Mouse (Mus musculus) retina, postnatal 7 days (tissue): ENCODE data around the gene Mdfi.

Experiments
- DNase-seq: peaks from one replicate; pipeline ENCODE4 v3.0.0-alpha.2; 2012; ENCODE audit warnings: low read depth, low spot score

Mdfi gene

DNA sequence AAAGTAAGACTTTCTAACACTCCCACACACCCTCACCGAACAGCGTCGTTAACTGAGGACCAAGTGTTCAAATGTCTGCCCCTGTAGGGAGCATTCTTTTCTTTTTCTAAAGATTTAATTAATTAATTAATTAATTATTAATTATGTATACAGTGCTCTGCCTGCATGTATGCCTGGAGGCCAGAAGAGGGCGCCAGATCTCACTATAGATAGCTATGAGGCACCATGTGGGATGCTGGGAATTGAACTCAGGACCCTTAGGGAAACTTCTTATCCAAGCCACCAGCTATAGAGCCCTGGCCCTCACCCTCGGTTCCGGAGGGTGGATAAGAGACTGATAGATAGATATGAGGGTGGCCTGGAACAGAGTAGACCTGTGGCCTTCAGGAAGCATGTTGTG is 13.5 kb upstream of the Mdfi start:
- no peak for DNase-seq

DNA sequence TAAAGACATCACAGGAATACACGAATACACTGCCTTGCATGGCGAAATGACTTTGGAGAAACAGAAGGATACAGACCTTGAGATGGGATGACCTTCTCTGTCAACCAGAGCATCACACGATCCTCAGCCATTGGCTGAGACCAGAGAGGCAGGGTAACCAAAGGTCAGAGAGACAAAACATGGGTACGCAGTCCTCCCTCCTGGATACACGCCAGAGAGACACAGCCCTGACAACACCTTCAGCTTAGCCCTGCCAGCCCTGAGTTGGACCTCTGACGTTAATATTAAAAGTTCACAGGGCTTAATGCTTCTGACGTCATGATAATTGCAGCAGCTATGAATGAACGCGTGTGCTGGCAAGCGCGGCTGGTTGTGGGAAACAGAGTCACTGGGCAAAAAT is 11.1 kb upstream of the Mdfi start:
- DNase-seq = no peak

DNA sequence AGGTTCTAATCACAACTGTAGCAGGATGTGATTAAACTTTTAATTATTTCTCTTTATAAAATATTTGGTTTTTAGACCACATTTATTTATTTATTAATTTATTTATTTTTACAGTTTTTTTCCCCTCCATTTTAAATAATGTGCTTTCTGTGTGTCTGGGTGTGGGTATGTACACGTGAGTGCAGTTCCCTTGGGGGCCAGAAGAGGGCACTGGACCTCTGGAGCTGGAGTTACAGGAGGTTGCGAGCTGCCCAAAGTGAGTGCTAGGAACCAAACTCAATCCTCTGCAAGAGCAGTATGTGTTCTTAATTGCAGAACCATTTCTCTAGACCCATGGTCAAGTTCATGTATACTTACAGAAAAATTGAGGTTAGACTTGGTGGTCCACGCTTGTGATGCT is 9.0 kb upstream of the Mdfi start:
- DNase-seq = no peak

DNA sequence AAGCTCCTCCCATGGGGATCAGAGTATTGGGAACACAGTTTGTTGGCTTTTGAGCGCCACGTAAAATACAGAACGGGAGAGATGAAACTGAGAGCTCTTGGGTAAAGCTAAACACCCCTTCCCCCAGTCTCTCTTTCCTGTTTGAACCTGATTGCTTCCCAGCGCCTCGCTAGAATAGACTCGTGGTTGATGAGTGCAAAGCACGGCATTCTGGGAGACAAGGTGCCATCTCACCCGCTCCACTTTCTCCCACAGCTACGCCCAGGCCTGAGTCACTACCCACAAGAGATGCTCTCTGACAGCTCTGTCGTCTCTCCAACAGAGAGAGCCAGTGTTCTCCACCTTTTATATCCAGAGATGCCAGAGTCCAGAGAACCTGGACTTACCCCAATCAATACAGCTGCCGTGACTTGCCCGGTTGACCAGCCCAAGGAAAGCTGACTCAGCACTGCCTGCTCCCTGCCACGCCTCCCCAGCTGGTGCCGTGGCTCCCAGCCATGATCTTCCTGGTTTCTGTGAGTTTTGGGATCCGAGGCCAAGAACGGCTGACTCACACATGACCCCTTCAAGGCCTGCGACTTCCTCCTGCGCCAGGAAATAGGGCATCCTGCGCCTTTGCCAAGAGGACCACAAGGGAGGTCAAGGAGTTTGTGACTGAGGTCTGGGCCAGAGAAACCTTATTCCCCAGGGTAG is 7.6 kb upstream of the Mdfi start:
- DNase-seq = no peak

DNA sequence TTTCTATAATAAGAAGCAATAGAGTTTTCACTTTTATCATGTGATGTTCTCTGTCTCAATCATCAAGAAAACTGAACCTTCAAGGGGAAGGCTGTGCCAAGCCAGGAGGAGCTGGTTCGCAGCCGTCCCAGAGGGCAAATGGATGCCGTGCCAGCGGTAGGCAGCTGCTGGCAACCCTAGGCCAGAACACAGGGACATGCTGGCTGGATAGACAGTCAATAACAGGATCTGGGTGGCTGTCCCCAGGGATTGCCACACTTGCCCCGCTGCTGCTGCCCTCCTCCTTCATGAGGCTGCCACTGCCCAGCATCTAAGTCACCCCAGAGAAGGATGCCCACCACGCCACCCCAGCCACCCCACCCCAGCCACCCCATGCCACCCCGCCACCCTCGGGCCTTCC is 7.0 kb upstream of the Mdfi start:
- no peak for DNase-seq

DNA sequence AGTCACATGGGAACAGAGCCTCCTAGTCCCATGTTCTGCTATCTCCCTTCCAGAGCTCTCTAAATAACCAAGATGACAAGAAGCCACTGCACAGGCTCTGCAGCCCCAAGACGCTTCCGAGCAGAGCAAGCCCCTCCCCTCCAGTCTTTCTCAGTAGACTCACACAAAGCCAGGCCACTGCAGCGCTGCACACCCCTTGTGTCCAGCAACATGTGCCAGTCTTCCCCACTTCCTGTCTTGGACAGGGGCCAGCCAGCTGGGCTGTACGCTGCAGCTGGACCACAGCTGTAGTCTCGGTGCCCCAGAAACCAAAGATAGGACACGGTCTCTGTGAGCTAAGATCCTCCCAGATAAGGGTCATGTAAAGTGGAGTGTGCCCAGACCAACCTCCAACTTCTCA is 3.3 kb upstream of the Mdfi start:
- DNase-seq = no peak

DNA sequence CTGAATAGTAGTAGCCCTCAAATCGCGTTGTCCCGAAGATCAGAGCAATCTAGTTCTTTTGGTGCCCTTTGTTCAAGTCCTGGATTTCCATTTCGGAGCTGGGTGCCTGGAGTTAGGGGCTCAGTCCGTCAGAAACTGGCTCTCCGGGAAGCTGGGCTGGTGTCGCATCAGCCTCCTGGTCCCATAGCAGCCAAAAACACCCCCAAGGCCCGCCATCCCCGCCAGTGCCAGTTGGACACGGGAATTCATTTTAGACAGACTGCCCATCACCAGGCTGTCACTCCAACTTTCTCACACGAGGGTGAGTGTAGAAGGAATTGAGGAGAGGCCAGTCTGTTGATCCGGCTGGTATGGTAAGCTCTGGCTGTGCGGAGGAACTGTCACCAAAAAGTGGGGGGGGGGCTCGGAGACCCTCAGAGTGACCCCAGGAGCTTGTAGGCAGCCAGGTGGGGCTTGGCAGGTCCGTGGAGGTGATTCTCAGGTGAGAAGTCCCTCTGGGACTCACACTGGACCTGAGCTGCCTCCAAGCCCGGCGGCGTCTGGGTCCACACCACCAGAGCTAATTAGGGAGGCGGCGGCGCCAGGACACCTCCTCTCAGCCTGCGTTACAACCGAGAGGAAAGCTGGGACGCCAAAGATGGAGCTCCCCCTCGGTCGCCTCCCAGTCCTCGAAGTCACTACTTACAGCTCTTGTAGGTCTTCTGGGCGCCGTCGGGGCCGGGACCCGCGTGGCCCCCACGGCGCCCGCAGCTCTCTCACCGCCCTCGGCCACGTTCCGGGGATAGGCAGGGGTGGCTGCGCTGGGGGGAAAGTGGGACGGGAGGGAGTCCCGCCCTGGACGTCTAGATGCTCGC is 636 bp downstream of the Mdfi start:
- DNase-seq = no peak

DNA sequence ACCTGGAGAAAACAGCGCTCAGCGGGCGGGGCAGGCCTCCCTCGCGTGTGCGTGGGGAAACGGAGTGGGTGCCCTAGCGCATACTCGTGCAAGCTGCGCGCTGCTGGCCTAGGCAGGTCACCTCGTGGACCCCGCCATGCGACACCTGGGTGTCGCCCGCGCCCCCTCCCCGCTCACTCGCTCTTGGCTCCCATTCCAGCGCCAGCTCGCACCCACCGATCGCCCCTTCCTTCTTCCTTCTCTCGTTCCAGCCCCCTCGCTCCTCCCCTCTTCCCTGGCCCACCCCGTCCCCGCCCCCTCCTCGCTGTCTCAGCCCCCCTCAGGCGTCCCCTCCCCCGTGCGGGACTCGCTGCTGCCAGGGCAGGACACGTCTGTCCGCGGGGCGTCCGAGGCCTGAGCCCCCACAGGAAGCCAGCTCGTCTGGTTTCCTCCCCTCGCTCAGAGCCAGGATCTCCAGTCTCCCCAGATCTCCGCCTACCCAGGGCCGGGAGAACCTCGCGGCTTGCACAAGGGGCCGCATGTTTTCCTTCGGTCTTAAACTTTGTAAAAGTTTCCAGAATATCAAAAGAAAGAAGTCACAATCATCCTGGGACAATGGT is 1.4 kb downstream of the Mdfi start:
- no peak for DNase-seq

DNA sequence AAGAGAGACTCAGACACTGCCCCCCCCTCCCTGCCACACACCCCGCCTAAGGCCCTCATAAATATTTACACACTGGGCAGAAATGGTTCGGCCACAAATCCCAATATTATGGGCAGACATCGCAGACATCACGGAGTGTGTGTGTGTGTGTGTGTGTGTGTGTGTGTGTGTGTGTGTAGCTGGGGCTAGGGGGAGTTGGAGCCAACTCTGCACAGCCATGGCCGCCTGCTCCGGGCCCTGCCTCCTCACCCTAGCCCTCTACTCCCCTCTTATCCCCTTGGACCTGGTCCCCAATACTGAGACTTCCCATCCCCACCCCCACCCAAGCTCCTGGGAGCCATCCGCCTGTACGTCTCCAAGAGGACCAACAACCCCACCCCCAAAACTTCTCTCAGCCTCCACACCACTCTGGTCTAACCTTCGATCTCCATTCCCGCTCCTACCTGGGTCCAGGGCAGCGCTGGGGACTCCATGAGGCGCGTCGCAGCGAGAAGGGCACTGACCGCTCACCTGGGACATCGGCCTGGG is 1.9 kb downstream of the Mdfi start:
- no peak for DNase-seq

DNA sequence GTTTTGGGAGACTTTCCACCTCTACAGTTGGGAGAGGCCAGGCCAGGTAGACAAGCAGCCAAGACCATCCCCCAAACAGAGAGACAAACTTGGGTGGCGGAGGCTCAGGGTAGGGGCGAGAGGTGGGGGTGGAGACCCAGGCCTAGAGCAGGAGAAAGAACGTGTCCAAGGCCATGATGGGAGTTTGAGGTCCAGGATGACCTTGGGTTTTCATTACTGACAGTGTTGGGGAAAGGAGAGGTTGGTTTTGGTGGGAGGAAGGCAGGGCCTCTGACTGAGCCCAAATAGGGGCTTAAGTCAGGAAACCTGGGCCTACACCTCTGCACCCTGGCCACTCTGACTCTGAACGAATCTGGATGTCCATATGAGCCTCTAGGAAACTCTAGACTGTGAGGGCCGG is 2.7 kb downstream of the Mdfi start:
- DNase-seq = no peak

DNA sequence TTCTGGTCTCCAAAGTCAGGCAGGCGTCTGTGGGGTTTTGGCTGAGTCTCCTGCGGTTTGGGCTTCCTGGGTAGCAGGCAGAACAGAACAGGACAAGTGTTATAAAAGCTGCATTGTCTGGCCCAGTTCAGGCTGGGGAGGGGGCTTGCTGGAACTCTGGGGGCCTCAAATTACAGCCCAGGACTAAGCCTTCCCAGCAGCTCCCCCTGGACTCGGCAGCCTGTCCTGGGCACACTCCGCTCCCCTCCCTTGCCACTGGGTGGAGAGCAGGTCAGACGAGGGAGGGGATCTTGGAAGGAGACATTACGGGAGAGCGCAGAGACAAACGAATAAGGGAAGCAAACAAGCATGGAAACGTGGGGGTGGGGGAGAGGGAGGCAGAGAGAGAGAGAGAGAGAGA is 3.3 kb downstream of the Mdfi start:
- DNase-seq = no peak

DNA sequence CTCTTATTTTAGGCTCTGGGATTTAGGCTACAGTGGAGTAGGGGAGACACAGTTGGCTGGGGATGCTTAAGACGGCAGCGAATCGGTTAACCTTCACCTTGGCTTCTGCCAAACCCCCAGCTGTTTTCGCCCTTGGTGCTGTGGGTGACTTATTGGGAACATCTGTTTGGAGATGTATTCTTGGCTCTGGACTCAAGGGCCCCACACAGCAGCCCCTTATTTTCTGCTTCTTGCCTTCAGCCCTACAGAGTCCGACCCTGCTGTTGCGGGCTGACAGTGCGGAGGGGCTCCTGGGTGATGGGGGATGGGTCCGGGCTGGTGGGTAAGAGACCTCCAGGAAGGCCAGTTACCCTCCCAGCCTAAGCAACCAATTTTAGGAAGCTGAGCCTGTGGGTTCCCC is 13.2 kb downstream of the Mdfi start:
- DNase-seq = no peak

DNA sequence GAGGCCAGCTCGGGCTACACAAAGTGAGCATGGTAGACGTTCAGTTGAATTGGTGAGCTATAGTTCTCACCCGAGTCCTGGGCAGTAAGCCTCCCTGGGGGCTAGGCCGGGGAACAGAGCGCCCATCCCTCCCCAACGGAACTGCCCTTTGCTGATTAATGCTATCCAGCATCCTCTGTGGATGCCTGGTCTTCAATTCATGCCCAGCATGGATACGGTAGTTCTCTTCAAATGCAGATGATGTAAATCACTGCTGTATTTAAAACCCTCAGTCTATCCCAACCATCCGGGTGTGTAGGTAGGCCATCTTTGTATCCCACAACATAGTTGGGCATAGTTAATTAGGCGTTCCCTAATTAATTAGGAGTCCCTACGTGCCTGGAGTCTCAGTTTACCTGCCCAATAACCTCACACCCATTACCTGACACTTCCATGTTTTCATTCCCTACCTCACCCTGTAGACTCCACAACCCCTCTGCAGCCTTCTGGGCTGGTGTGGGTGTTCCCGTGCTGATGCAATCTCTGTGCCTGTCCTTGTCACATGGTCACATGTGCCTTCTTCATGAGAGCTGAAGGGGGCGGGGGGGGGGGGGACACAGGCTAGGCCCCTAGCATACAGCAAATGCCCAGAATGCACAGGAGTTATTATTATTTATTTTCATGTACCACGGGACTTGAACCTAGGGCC is 16.3 kb downstream of the Mdfi start:
- no peak for DNase-seq

DNA sequence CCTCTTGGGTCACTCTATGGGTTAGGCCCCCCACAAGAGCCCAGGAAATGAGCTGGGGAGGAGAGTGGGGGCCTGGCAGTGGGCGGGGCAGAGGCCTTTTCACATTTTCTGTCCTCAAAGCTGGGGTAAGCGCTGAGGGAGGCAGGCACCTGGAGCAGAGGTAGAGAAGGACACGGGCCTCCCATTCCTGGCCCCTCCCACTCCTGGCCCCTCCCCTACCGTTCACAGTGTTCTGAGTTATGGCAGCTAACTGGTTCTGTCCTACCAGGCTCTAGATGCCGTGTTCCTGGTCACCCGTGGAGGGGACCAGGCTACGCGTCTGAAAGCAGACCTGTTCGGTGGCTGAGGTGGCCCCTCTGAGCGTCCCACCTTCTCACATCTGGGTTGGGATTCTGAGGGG is 19.0 kb downstream of the Mdfi start:
- no peak for DNase-seq

DNA sequence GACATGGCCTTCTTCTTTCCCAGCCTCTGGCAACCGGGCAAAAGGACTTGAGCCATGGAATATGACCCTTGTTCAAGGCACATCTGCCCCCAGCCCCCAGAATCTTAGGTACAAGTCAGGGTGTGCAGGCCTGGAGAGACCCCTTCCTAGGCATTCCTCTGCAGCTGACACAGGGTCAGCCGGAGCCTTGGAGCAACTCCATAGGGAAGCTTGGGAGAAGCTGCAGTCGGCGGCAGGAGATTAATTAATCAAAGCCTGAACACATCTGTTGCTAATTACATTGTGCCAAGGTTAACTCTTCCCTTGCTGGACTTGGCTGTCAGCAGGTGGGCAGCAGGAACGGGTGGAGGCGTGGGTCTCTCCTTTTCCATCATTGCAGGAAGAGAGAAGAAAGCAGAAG is 20.0 kb downstream of the Mdfi start:
- DNase-seq = no peak

DNA sequence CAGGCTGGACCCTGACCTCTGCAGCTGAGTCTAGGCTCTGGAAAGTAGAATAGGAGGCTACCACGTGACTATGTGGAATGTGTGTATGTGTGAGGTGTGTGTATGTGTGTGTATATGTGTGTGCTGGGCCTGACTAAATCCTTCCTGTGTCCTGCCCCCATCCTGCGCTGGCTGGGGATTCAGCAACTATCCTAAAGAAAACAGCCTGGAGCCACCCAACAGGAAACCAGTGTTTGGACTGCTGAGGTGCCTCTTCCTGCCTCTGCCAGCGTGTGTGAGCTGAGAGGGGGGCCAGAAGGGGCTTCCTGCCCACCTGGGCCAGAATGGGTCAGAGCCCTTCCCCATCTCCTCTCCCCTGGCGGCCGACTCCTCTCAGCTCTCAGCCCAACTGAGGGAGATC is 20.9 kb downstream of the Mdfi start:
- no peak for DNase-seq

DNA sequence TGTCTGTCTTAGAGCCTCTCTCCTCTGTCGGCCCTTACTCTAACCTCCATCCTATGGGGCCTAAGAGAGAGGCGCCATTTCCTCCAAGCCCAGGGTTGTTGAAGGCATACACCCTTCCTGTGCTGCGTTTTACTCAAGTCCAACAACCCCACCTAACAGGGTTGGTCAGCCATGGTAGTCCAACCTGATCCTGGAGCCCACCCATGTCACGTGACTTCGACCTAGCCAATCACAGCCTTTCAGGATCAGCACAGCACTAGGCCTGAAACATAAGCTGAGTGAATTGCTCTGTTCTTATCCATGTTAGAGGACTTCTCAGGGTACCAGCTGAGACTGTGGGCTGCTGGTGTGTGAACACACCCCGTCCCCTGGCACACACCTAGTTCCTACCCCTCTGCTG is 22.3 kb downstream of the Mdfi start:
- DNase-seq = no peak

DNA sequence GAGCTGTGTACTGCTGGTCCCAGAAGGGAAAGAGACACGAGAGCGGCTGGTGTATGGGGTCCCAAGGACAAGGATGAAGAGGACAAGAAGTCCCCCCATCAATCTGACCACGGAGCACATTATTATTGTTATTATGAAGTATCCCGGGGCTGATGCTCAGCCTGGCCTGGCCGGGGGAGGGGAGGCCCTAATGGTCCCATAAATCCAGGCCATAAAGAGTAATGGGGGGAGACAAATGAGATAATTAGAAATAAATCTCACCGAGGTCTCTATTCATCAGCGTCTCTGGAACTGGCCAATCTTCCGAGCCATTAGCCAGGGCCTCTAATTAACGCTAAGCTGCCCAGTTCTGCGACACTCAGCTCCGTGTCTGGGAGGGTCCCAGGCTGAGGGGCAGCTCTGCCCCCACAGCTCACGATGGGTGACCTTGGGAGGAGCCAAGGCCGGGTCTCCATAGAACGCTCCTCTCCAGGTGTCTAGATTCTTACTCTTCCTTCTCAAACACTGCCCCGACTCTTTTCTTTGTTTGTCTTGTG is 23.2 kb downstream of the Mdfi start:
- no peak for DNase-seq

DNA sequence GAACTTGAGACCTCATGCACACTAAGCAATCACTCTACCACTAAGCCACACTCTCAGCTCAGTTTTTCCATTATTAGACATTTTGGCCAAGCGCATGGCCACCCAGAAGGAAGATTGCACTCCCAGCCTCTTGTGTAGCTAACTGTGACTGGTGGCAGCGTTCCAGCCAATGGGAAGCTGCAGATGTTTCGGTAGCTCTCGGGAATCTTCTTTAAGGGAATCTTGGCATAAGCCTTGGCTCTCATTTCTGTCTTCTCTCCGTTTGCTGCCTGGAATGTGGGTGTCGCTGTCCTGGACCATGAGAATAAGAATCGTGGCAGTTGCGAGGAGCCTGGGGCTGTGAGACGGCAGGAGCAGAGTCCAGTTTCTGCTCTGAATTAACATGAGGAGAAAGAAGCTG is 28.3 kb downstream of the Mdfi start:
- no peak for DNase-seq

DNA sequence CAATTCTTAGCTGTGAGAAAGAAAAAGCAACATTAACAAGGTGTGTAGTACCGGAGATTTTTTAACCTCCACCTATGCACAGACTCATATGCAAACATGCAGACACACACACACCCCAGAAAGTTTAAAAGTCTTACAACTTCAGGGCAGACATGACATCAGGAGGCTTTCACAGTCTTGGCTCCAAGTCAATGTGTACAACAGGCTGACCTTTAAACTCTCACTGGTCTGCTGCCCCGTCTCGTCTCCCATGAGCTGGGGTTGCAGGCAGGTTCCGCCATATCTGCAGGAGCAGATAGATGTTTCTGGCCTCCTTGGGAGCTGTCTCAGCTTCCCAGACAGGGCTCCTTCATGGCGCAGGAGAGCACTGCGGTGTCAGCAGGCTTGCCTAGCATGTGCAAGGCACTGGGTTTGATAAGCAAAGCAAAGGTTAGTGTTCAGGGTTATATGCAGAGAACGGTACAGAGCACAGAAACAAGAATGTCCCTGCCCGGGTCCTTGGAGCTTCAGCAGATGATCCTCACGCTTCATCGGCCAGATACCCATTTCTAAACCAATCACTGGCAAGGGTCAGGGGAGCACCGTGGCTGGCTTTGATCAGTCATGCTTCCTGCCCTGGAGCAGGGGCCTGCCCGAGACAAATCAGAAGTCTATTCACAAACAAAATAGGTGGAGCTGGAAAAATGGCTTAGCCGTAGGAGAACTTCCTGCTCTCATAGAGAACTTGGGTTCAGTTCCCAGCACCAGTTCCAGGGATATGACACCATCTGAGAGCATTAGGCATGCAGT is 29.2 kb downstream of the Mdfi start:
- no peak for DNase-seq

DNA sequence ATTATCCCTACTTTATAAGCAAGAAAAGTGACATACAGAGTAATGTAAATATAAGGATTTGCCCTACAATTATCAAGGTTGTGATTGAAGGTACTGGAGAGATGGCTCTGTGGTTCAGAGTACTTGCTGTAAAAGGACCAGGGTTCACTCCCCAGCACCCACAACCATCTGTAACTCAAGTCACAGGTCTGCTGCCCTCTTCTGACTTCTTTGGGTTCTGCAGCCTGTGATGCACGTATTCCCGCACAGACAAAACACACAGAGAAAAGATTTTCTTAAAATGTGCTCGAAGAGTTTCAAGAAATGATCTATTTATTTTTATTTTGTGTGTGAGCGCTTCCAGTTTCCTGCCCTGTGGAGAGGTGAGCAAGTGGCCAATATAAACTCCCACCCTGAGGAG is 30.8 kb downstream of the Mdfi start:
- DNase-seq = no peak
